Mouse (Mus musculus): ENCODE data around the gene 1700024G13Rik. TPM values are rescaled to one million over a fixed set of nuclear protein-coding genes. Genes with fewer than 3 reads are reported as not detected.
A peak's percentile ranks its signal among the peaks of the same experiment; 100 is the strongest.
"Not testable (repeated sequence)": the region's sequence is repeated elsewhere in the genome, so short reads cannot be mapped to it uniquely, and the experiment has no call there.

The 1700024G13Rik gene
- polyA plus RNA-seq (2014; fragmentation: Nextera tagmentation; extraction: Ambion mirVana), result not detected in 2 replicates

DNA sequence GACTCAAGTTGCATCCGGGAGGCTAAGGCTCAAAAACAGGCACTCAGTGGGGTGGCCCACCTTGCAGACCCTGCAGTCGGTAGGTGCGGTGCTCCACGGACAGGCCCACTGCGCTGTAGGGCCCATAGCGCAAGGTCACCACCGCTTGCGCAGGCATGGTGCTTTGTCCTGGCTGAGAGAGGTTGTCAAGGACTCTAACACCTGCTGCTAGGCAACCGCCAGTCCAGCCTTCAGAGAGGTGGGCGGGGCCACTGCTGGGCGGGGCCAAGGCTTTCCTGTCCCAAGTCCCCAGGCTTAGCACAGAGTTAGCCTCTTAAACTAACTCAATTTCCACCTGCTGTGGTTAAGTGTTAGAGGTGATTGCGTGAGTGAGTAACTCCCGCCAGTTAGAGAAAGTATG lies at the start of gene 1700024G13Rik:
1700024G13Rik (minus strand) TSS at position 196 of the 400 bp plus-strand sequence.
- no peak within 1 kb of the TSS for H3K4me3 ChIP-seq (ENCODE audit: low read length)
- H3K9me3 ChIP-seq (ENCODE audit: control insufficient read depth, low read length), result no peaks in the 10 kb centered on the region
- no peaks in the 10 kb centered on the region for H3K4me1 ChIP-seq (ENCODE audit: control insufficient read depth, insufficient read depth, low read length)
- ATAC-seq (ENCODE audit: low FRiP score, low TSS enrichment), result peak; percentile 87
- WGBS, result 3% methylated on average over 13 of the region's 13 CpGs
- H3K27me3 ChIP-seq (ENCODE audit: control insufficient read depth, insufficient read depth, low read length), result no peaks in the 10 kb centered on the region
- no peak within 1 kb of the TSS; the same call in 1 of the 2 replicates for H3K4me2 ChIP-seq (replicated peaks; ENCODE audit: low read depth, low read length)
- no peak within 1 kb of the TSS for H3K27ac ChIP-seq (ENCODE audit: low read depth, low read length)
- no peak within 1 kb of the TSS for H3K9ac ChIP-seq (ENCODE audit: low read depth, low read length)
- H3K36me3 ChIP-seq (ENCODE audit: control insufficient read depth, insufficient read depth, low read length), result no peaks in the 10 kb centered on the region

DNA sequence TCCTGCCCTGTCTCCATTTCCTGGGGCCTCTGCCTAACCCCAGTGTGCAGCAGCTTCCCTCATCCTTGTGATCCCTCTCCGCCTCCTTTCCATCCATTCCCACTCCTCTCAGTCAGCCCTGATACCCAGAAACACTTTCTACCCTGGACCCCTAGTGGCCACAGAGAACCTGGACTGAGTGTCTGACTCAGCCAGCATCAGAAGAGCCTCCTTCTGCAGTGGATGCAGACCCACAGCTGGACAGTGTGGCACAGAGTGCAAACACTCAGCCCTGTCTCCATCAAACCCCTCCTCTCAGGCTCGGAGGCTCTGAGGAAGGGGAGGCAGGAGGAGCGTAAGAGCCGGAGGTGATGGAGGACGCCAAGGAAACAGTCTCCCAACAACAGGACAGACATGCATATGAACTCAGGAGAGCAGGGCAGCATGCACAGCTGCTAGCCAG lies 49.2 kb upstream of the 1700024G13Rik start:
- ATAC-seq (ENCODE audit: low FRiP score, low TSS enrichment), result no peak
- H3K36me3 ChIP-seq (ENCODE audit: control insufficient read depth, insufficient read depth, low read length), result no peaks in the 10 kb centered on the region
- WGBS, result 44% methylated on average over 5 of the region's 5 CpGs
- H3K9me3 ChIP-seq (ENCODE audit: control insufficient read depth, low read length), result no peaks in the 10 kb centered on the region
- no peaks in the 10 kb centered on the region for H3K27me3 ChIP-seq (ENCODE audit: control insufficient read depth, insufficient read depth, low read length)
- H3K4me2 ChIP-seq (replicated peaks; ENCODE audit: low read depth, low read length), result no peak overlapping the region
- no peak overlapping the region for H3K9ac ChIP-seq (ENCODE audit: low read depth, low read length)
- H3K27ac ChIP-seq (ENCODE audit: low read depth, low read length), result no peak overlapping the region
- H3K4me1 ChIP-seq (ENCODE audit: control insufficient read depth, insufficient read depth, low read length), result no peaks in the 10 kb centered on the region
- no peak overlapping the region for H3K4me3 ChIP-seq (ENCODE audit: low read length)

DNA sequence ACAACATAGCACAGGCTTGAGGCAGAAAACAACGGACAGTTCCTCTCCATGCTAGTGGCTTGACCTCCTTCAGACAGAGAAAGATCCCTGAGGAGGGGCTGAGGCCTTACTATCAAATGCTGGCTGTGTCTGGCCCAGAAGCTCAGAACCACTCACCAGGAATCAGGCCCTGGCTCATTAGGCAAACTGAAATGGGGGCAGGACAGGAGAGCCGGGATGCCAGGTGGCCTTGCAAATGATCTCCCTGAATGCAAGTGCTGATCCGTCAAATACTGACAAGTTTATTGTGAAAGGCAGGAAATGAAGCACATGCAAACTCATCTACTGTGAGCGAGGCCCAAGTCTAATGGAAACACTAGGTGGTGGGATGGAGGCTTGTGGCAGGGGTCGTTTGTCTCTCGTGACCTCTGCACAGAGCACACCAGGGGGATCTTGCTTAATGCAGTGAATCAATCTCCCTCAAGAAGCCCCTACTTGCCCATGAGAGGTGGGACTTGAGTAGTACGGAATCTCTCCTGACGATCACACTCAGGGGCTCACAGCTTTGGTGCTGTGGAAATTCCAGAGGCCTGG lies 40.9 kb upstream of the 1700024G13Rik start:
- Histone ChIP-seq H3K9me3 (ENCODE audit: control insufficient read depth, low read length) (no peaks in the 10 kb centered on the region), H3K27me3 (ENCODE audit: control insufficient read depth, insufficient read depth, low read length) (no peaks in the 10 kb centered on the region), H3K9ac (ENCODE audit: low read depth, low read length) (no peak overlapping the region), H3K4me2 (replicated peaks; ENCODE audit: low read depth, low read length) (no peak overlapping the region), H3K4me1 (ENCODE audit: control insufficient read depth, insufficient read depth, low read length) (peaks cover 4% of the 10 kb centered on the region; the same call in 1 of the 2 replicates), H3K4me3 (ENCODE audit: low read length) (no peak overlapping the region), H3K36me3 (ENCODE audit: control insufficient read depth, insufficient read depth, low read length) (no peaks in the 10 kb centered on the region), H3K27ac (ENCODE audit: low read depth, low read length) (no peak overlapping the region)
- peak; percentile 80 for ATAC-seq (ENCODE audit: low FRiP score, low TSS enrichment)
- 17% methylated on average over 8 of the region's 8 CpGs for WGBS

DNA sequence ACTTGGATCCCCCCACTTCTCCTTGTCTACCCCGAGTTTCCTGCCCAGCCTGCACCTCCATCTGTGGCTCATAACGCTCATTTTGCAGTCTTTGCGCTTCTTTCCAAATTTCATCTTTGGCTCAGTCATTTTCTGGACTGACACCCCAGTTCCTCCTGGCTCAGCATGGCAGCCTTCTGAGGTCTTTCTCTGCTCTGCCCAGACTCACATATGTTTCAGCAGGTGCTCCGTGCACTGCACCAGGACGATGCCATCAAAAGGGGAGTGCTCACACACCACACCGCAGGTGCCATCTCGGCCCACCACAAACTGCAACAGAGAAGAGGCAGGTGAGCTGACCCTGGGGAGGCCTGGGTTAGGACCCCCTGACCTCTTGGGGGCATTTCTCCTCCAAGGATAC lies 35.8 kb upstream of the 1700024G13Rik start:
- Histone ChIP-seq H3K27me3 (ENCODE audit: control insufficient read depth, insufficient read depth, low read length) (no peaks in the 10 kb centered on the region), H3K4me3 (ENCODE audit: low read length) (no peak overlapping the region), H3K27ac (ENCODE audit: low read depth, low read length) (no peak overlapping the region), H3K4me1 (ENCODE audit: control insufficient read depth, insufficient read depth, low read length) (peaks cover 4% of the 10 kb centered on the region; the same call in 1 of the 2 replicates), H3K9ac (ENCODE audit: low read depth, low read length) (no peak overlapping the region), H3K9me3 (ENCODE audit: control insufficient read depth, low read length) (no peaks in the 10 kb centered on the region), H3K36me3 (ENCODE audit: control insufficient read depth, insufficient read depth, low read length) (no peaks in the 10 kb centered on the region), H3K4me2 (replicated peaks; ENCODE audit: low read depth, low read length) (no peak overlapping the region)
- ATAC-seq (ENCODE audit: low FRiP score, low TSS enrichment), result no peak
- WGBS, result 93% methylated on average over 7 of the region's 7 CpGs

DNA sequence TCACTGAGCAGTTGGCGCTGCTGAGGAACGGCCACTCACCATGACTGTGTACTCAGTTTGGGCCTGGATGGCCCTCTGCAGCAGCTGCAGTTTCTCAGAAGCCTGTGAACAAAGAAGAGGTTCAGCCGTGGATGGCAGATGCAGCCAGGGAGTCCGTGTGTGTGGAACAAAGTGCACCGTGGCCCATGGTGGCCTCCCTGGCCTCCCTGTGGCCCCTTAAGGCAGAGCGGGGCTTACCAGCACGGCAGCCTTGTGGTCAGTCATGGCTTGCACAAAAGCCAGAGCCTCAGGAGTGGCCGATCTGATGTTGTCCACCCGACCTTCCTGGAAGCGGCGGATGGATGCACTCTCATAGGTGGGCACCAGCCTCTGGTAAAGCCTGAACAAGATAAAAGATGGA lies 30.6 kb upstream of the 1700024G13Rik start:
- WGBS, result 49% methylated on average over 11 of the region's 11 CpGs
- Histone ChIP-seq H3K27ac (ENCODE audit: low read depth, low read length) (no peak overlapping the region), H3K36me3 (ENCODE audit: control insufficient read depth, insufficient read depth, low read length) (no peaks in the 10 kb centered on the region), H3K4me2 (replicated peaks; ENCODE audit: low read depth, low read length) (0 out of 2 replicates have a peak overlapping the region, but pooled peaks have one; percentile 1), H3K27me3 (ENCODE audit: control insufficient read depth, insufficient read depth, low read length) (no peaks in the 10 kb centered on the region), H3K4me3 (ENCODE audit: low read length) (no peak overlapping the region), H3K4me1 (ENCODE audit: control insufficient read depth, insufficient read depth, low read length) (no peaks in the 10 kb centered on the region), H3K9ac (ENCODE audit: low read depth, low read length) (no peak overlapping the region), H3K9me3 (ENCODE audit: control insufficient read depth, low read length) (no peaks in the 10 kb centered on the region; the same call in 1 of the 2 replicates)
- 0 out of 2 replicates have a peak, but pooled peaks have one; percentile 49 for ATAC-seq (ENCODE audit: low FRiP score, low TSS enrichment)

DNA sequence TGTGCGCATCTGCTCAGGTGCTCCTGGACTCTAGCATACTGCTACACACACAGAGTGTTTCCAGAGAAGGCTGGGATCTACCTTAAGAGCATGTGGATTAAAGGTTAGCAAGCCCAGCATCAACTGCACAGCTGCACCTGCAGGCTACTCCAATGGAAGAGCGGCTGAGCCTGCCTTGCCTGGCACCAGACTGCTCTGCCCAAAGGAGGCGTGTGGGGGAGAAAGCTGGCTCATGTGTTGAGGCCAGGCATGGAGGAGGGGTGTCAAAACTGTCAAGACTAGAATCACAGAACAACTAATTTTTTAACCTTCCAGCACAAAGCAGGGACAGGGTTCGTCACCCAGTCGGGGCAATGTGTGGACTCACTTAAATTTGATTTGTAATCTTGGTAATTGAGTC lies 23.9 kb upstream of the 1700024G13Rik start:
- no peak overlapping the region for H3K4me3 ChIP-seq (ENCODE audit: low read length)
- WGBS, result 72% methylated on average over 5 of the region's 5 CpGs
- no peak for ATAC-seq (ENCODE audit: low FRiP score, low TSS enrichment)

DNA sequence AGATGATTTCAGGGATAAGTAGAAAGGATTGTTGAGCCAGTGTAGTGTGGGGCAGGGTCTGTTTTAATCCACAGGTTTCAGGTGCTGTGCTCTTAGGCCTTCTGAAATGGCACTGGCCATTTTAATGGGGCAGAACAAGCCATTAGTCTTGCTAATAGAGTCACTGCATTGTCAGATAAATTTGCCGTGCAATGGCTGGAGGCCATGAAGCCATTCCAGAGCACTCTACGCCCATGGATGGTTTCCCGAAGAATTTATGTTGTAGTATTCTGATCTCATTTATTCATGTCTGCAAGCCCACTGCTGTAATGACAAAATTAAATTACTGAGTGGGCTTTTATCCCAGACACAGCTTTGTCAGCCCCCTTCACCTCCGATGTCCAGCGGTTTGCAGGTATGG lies 21.9 kb upstream of the 1700024G13Rik start:
- no peak for ATAC-seq (ENCODE audit: low FRiP score, low TSS enrichment)
- 55% methylated on average over 5 of the region's 5 CpGs for WGBS

More for the DNA sequence above, 23.9 kb upstream of the 1700024G13Rik start:
- H3K36me3 ChIP-seq (ENCODE audit: control insufficient read depth, insufficient read depth, low read length), result no peaks in the 10 kb centered on the region
- no peak overlapping the region for H3K4me2 ChIP-seq (replicated peaks; ENCODE audit: low read depth, low read length)
- no peaks in the 10 kb centered on the region for H3K4me1 ChIP-seq (ENCODE audit: control insufficient read depth, insufficient read depth, low read length)
- no peak overlapping the region for H3K27ac ChIP-seq (ENCODE audit: low read depth, low read length)
- no peak overlapping the region for H3K9ac ChIP-seq (ENCODE audit: low read depth, low read length)
- H3K27me3 ChIP-seq (ENCODE audit: control insufficient read depth, insufficient read depth, low read length), result no peaks in the 10 kb centered on the region
- no peaks in the 10 kb centered on the region; the same call in 1 of the 2 replicates for H3K9me3 ChIP-seq (ENCODE audit: control insufficient read depth, low read length)

DNA sequence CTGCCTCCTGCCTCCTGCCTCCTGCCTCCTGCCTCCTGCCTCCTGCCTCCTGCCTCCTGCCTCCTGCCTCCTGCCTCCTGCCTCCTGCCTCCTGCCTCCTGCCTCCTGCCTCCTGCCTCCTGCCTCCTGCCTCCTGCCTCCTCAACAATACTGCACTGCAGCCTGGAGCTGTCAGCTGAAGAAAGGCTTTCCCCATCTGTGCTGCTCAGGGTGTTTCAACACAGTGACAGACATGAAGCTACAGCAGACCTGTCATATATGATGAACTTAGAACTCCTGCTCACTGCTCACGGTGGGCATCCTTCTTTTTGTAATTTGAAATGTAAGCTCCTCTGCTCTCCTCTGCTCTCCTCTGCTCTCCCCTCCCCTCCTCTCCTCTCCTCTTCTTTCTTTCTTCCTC lies 17.2 kb upstream of the 1700024G13Rik start:
- H3K9me3 ChIP-seq (ENCODE audit: control insufficient read depth, low read length); H3K9ac ChIP-seq (ENCODE audit: low read depth, low read length); ATAC-seq (ENCODE audit: low FRiP score, low TSS enrichment); H3K4me1 ChIP-seq (ENCODE audit: control insufficient read depth, insufficient read depth, low read length); H3K4me2 ChIP-seq (replicated peaks; ENCODE audit: low read depth, low read length); H3K27ac ChIP-seq (ENCODE audit: low read depth, low read length); H3K27me3 ChIP-seq (ENCODE audit: control insufficient read depth, insufficient read depth, low read length); H3K4me3 ChIP-seq (ENCODE audit: low read length); H3K36me3 ChIP-seq (ENCODE audit: control insufficient read depth, insufficient read depth, low read length): not testable (repeated sequence)
- WGBS, result 52% methylated on average over 1 of the region's 1 CpGs

More for the DNA sequence above, 21.9 kb upstream of the 1700024G13Rik start:
- Histone ChIP-seq H3K4me1 (ENCODE audit: control insufficient read depth, insufficient read depth, low read length) (no peaks in the 10 kb centered on the region), H3K4me2 (replicated peaks; ENCODE audit: low read depth, low read length) (no peak overlapping the region), H3K9ac (ENCODE audit: low read depth, low read length) (no peak overlapping the region), H3K4me3 (ENCODE audit: low read length) (no peak overlapping the region), H3K27me3 (ENCODE audit: control insufficient read depth, insufficient read depth, low read length) (no peaks in the 10 kb centered on the region), H3K9me3 (ENCODE audit: control insufficient read depth, low read length) (no peaks in the 10 kb centered on the region), H3K36me3 (ENCODE audit: control insufficient read depth, insufficient read depth, low read length) (no peaks in the 10 kb centered on the region), H3K27ac (ENCODE audit: low read depth, low read length) (no peak overlapping the region)

DNA sequence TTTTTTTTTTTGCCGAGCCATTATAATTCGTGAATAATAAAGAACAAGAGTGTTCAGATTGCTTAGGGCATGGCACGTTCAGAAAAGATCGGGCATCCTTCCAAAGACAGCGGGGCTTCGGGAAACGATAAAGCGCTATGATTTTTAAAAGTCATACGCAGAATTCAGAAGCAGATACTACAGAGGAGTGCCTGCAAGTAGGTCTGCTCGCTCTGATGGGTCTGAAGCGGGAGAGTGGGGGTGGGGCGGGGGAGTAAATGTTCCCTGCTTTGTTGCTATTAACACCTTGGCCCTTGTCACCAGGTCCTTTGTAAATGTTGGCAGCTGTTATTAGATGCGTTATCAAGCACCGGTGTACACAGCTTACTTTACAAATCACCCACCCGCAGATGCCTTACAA lies 6.6 kb downstream of the 1700024G13Rik start:
- Histone ChIP-seq H3K4me2 (replicated peaks; ENCODE audit: low read depth, low read length) (no peak overlapping the region), H3K4me1 (ENCODE audit: control insufficient read depth, insufficient read depth, low read length) (0 out of 2 replicates have a peak, but pooled peaks cover 2% of the 10 kb centered on the region), H3K27me3 (ENCODE audit: control insufficient read depth, insufficient read depth, low read length) (0 out of 2 replicates have a peak, but pooled peaks cover 11% of the 10 kb centered on the region), H3K36me3 (ENCODE audit: control insufficient read depth, insufficient read depth, low read length) (no peaks in the 10 kb centered on the region), H3K27ac (ENCODE audit: low read depth, low read length) (no peak overlapping the region), H3K9me3 (ENCODE audit: control insufficient read depth, low read length) (no peaks in the 10 kb centered on the region), H3K4me3 (ENCODE audit: low read length) (no peak overlapping the region), H3K9ac (ENCODE audit: low read depth, low read length) (no peak overlapping the region)
- 48% methylated on average over 15 of the region's 15 CpGs for WGBS
- ATAC-seq (ENCODE audit: low FRiP score, low TSS enrichment), result no peak

Data from kidney, embryonic 14.5 days (tissue).